Mouse (Mus musculus): ENCODE results near the gene Dedd2. TPM values are rescaled to one million over a fixed set of nuclear protein-coding genes. Genes with fewer than 3 reads are reported as not detected.
A peak's percentile ranks its signal among the peaks of the same experiment; 100 is the strongest.

Gene Dedd2
- polyA plus RNA-seq, 1 experiment from 2014 or later, result 14.9 TPM

DNA sequence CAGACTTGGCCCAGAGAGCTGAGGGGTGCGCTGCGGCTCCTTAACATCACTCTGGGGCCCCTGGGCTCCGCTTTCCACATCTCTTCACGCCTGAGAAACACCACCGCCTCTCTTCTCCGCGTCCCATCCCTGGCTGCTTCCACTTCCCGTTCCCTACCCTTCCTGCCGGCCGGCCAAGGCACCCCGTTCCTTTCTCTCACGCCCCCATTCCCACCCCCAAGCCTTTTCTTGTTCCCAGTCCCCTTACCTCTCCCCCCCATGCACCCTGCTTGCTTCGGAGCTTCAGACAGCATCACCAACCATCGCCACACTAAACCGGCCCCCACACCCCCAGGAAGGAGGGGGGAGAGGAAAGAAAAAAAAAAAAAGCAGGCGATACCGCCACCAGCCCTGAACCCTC is 42.1 kb downstream of the Dedd2 start:
- H3K36me3 ChIP-seq (ENCODE audit: control insufficient read depth, insufficient read depth, low read length), result no peaks in the 10 kb centered on the region
- H3K4me1 ChIP-seq (ENCODE audit: control insufficient read depth, insufficient read depth, low read length), result peaks cover 31% of the 10 kb centered on the region
- ATAC-seq (ENCODE audit: low read depth), result no peak
- under 1% methylated on average over 16 of the region's 17 CpGs for WGBS
- H3K27me3 ChIP-seq (ENCODE audit: control insufficient read depth, insufficient read depth, low read length), result no peaks in the 10 kb centered on the region
- peak overlapping the region; percentile 99 for H3K27ac ChIP-seq (ENCODE audit: low read depth, low read length)
- peak overlapping the region; percentile 61 for H3K4me2 ChIP-seq (ENCODE audit: low read depth, low read length)
- H3K4me3 ChIP-seq (ENCODE audit: low read depth, low read length), result peak overlapping the region; percentile 68
- H3K9me3 ChIP-seq (ENCODE audit: control insufficient read depth, low read length), result no peaks in the 10 kb centered on the region
- peak overlapping the region; percentile 96 for H3K9ac ChIP-seq (replicated peaks; ENCODE audit: low read depth, low read length)

GRCm38 (mm10) chr7:25174343-25174742 is 46.1 kb downstream of the Dedd2 start:
- Histone ChIP-seq H3K4me3 (ENCODE audit: low read depth, low read length) (no peak overlapping the region), H3K27ac (ENCODE audit: low read depth, low read length) (peak overlapping the region; percentile 7; the same call in 1 of the 2 replicates)
- no peak for ATAC-seq (ENCODE audit: low read depth)

GRCm38 (mm10) chr7:25172669-25173068 is 47.7 kb downstream of the Dedd2 start:
- H3K36me3 ChIP-seq (ENCODE audit: control insufficient read depth, insufficient read depth, low read length), result no peaks in the 10 kb centered on the region
- peak overlapping the region; percentile 48; the same call in 1 of the 2 replicates for H3K27ac ChIP-seq (ENCODE audit: low read depth, low read length)
- H3K4me2 ChIP-seq (ENCODE audit: low read depth, low read length), result no peak overlapping the region
- H3K4me3 ChIP-seq (ENCODE audit: low read depth, low read length), result no peak overlapping the region
- H3K9ac ChIP-seq (replicated peaks; ENCODE audit: low read depth, low read length), result 0 out of 2 replicates have a peak overlapping the region, but pooled peaks have one; percentile 11
- no peaks in the 10 kb centered on the region for H3K27me3 ChIP-seq (ENCODE audit: control insufficient read depth, insufficient read depth, low read length)
- no peaks in the 10 kb centered on the region for H3K9me3 ChIP-seq (ENCODE audit: control insufficient read depth, low read length)
- H3K4me1 ChIP-seq (ENCODE audit: control insufficient read depth, insufficient read depth, low read length), result peaks cover 16% of the 10 kb centered on the region
- WGBS, result 32% methylated on average over 5 of the region's 5 CpGs
- ATAC-seq (ENCODE audit: low read depth), result no peak

More at GRCm38 (mm10) chr7:25174343-25174742, 46.1 kb downstream of the Dedd2 start:
- peak overlapping the region; percentile 19; the same call in 1 of the 2 replicates for H3K4me2 ChIP-seq (ENCODE audit: low read depth, low read length)
- H3K9ac ChIP-seq (replicated peaks; ENCODE audit: low read depth, low read length), result no peak overlapping the region
- no peaks in the 10 kb centered on the region for H3K9me3 ChIP-seq (ENCODE audit: control insufficient read depth, low read length)
- no peaks in the 10 kb centered on the region for H3K27me3 ChIP-seq (ENCODE audit: control insufficient read depth, insufficient read depth, low read length)
- peaks cover 18% of the 10 kb centered on the region for H3K4me1 ChIP-seq (ENCODE audit: control insufficient read depth, insufficient read depth, low read length)
- 31% methylated on average over 11 of the region's 11 CpGs for WGBS
- no peaks in the 10 kb centered on the region for H3K36me3 ChIP-seq (ENCODE audit: control insufficient read depth, insufficient read depth, low read length)

DNA sequence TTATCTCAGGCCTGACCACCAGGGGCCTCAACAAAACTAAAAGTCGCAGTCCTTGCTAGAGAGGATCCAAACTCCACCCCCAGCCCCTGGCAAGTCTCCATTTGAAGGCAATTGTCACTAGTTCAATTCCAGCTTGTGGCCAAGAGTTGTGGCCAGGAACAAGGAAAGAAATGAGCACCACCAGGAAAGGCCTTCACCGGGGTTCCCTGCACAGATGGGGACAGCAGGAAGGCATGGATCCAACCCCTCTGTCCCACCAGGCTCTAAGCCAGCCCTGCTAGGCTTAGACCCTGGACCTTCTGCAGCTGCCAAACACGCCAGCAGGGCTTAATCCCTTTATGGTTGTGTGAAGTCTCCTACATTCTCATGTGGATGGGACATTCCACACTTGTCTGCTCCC is 49.8 kb downstream of the Dedd2 start:
- H3K27ac ChIP-seq (ENCODE audit: low read depth, low read length), result no peak overlapping the region
- no peak for ATAC-seq (ENCODE audit: low read depth)
- no peak overlapping the region for H3K4me3 ChIP-seq (ENCODE audit: low read depth, low read length)
- no peaks in the 10 kb centered on the region for H3K27me3 ChIP-seq (ENCODE audit: control insufficient read depth, insufficient read depth, low read length)
- 34% methylated on average over 3 of the region's 3 CpGs for WGBS
- no peak overlapping the region for H3K4me2 ChIP-seq (ENCODE audit: low read depth, low read length)
- H3K36me3 ChIP-seq (ENCODE audit: control insufficient read depth, insufficient read depth, low read length), result no peaks in the 10 kb centered on the region
- peaks cover 8% of the 10 kb centered on the region; the same call in 1 of the 2 replicates for H3K4me1 ChIP-seq (ENCODE audit: control insufficient read depth, insufficient read depth, low read length)
- H3K9me3 ChIP-seq (ENCODE audit: control insufficient read depth, low read length), result no peaks in the 10 kb centered on the region
- H3K9ac ChIP-seq (replicated peaks; ENCODE audit: low read depth, low read length), result no peak overlapping the region

GRCm38 (mm10) chr7:25166106-25166505 is 54.3 kb downstream of the Dedd2 start:
- no peaks in the 10 kb centered on the region for H3K27me3 ChIP-seq (ENCODE audit: control insufficient read depth, insufficient read depth, low read length)
- no peaks in the 10 kb centered on the region for H3K4me1 ChIP-seq (ENCODE audit: control insufficient read depth, insufficient read depth, low read length)
- no peaks in the 10 kb centered on the region for H3K36me3 ChIP-seq (ENCODE audit: control insufficient read depth, insufficient read depth, low read length)
- 87% methylated on average over 5 of the region's 5 CpGs for WGBS
- no peak overlapping the region for H3K4me3 ChIP-seq (ENCODE audit: low read depth, low read length)
- H3K4me2 ChIP-seq (ENCODE audit: low read depth, low read length), result no peak overlapping the region
- no peaks in the 10 kb centered on the region for H3K9me3 ChIP-seq (ENCODE audit: control insufficient read depth, low read length)
- no peak overlapping the region for H3K27ac ChIP-seq (ENCODE audit: low read depth, low read length)
- H3K9ac ChIP-seq (replicated peaks; ENCODE audit: low read depth, low read length), result no peak overlapping the region
- ATAC-seq (ENCODE audit: low read depth), result no peak

- Histone ChIP-seq H3K4me3 (ENCODE audit: low read depth, low read length) (no peak overlapping the region), H3K9ac (replicated peaks; ENCODE audit: low read depth, low read length) (no peak overlapping the region), H3K27me3 (ENCODE audit: control insufficient read depth, insufficient read depth, low read length) (no peaks in the 10 kb centered on the region), H3K27ac (ENCODE audit: low read depth, low read length) (no peak overlapping the region), H3K4me1 (ENCODE audit: control insufficient read depth, insufficient read depth, low read length) (peaks cover 45% of the 10 kb centered on the region), H3K4me2 (ENCODE audit: low read depth, low read length) (no peak overlapping the region), H3K36me3 (ENCODE audit: control insufficient read depth, insufficient read depth, low read length) (no peaks in the 10 kb centered on the region), H3K9me3 (ENCODE audit: control insufficient read depth, low read length) (no peaks in the 10 kb centered on the region)
- WGBS, result 37% methylated on average over 14 of the region's 14 CpGs
- ATAC-seq (ENCODE audit: low read depth), result no peak
Measured at GRCm38 (mm10) chr7:25156158-25156648, 64.2 kb downstream of the Dedd2 start.

DNA sequence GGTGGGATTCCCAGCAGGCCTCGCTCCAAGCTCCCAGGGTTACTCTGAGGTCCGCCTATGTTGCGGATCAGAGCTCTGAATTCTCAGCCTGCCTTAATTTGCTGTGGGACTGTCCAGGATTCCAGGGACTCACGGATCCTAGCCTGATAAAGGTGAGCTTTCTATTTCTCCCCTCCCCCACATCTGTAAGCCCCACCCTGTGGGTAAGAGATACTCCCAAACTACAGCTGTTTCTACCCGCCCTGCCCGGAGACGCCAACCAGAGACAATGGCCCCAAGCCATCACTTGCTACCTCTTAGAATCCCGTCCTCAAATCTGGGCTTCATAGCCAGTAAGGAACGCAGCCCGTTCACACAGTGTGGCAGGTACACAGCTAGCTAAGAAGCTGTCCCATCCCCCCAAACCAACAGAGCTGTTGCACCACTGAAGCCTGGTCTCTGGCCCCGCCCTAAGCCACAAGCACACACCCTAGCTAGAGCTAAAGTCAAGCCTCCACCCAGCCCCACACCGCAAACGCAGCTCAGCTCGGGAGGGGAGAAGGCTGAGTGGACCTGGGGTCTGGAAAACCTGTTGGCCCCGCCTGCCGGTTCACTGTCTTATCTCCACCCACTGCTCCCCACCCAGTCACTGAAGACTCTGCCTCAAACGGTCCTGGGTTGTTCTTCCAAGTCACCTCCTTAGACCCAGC is 64.8 kb downstream of the Dedd2 start:
- Histone ChIP-seq H3K4me1 (ENCODE audit: control insufficient read depth, insufficient read depth, low read length) (peaks cover 50% of the 10 kb centered on the region), H3K27me3 (ENCODE audit: control insufficient read depth, insufficient read depth, low read length) (no peaks in the 10 kb centered on the region), H3K4me2 (ENCODE audit: low read depth, low read length) (no peak overlapping the region; the same call in 1 of the 2 replicates), H3K27ac (ENCODE audit: low read depth, low read length) (no peak overlapping the region; the same call in 1 of the 2 replicates), H3K36me3 (ENCODE audit: control insufficient read depth, insufficient read depth, low read length) (no peaks in the 10 kb centered on the region), H3K9me3 (ENCODE audit: control insufficient read depth, low read length) (no peaks in the 10 kb centered on the region), H3K9ac (replicated peaks; ENCODE audit: low read depth, low read length) (no peak overlapping the region), H3K4me3 (ENCODE audit: low read depth, low read length) (no peak overlapping the region)
- no peak for ATAC-seq (ENCODE audit: low read depth)
- WGBS, result 17% methylated on average over 17 of the region's 17 CpGs

GRCm38 (mm10) chr7:25154648-25155047 is 65.8 kb downstream of the Dedd2 start:
- Histone ChIP-seq H3K4me3 (ENCODE audit: low read depth, low read length) (no peak overlapping the region), H3K27ac (ENCODE audit: low read depth, low read length) (peak overlapping the region; percentile 80), H3K4me2 (ENCODE audit: low read depth, low read length) (peak overlapping the region; percentile 3), H3K4me1 (ENCODE audit: control insufficient read depth, insufficient read depth, low read length) (peaks cover 57% of the 10 kb centered on the region), H3K36me3 (ENCODE audit: control insufficient read depth, insufficient read depth, low read length) (no peaks in the 10 kb centered on the region), H3K27me3 (ENCODE audit: control insufficient read depth, insufficient read depth, low read length) (no peaks in the 10 kb centered on the region), H3K9ac (replicated peaks; ENCODE audit: low read depth, low read length) (0 out of 2 replicates have a peak overlapping the region, but pooled peaks have one; percentile 1), H3K9me3 (ENCODE audit: control insufficient read depth, low read length) (no peaks in the 10 kb centered on the region)
- WGBS, result 44% methylated on average over 4 of the region's 4 CpGs
- no peak for ATAC-seq (ENCODE audit: low read depth)

GRCm38 (mm10) chr7:25153841-25154240 is 66.6 kb downstream of the Dedd2 start:
- H3K9me3 ChIP-seq (ENCODE audit: control insufficient read depth, low read length), result no peaks in the 10 kb centered on the region
- no peaks in the 10 kb centered on the region for H3K36me3 ChIP-seq (ENCODE audit: control insufficient read depth, insufficient read depth, low read length)
- ATAC-seq (ENCODE audit: low read depth), result no peak
- 35% methylated on average over 7 of the region's 7 CpGs for WGBS
- H3K4me3 ChIP-seq (ENCODE audit: low read depth, low read length), result peak overlapping the region; percentile 10; the same call in 1 of the 2 replicates
- 0 out of 2 replicates have a peak overlapping the region, but pooled peaks have one; percentile 25 for H3K9ac ChIP-seq (replicated peaks; ENCODE audit: low read depth, low read length)
- peaks cover 57% of the 10 kb centered on the region for H3K4me1 ChIP-seq (ENCODE audit: control insufficient read depth, insufficient read depth, low read length)
- H3K27me3 ChIP-seq (ENCODE audit: control insufficient read depth, insufficient read depth, low read length), result no peaks in the 10 kb centered on the region
- peak overlapping the region; percentile 80 for H3K27ac ChIP-seq (ENCODE audit: low read depth, low read length)
- H3K4me2 ChIP-seq (ENCODE audit: low read depth, low read length), result peak overlapping the region; percentile 3
